Mouse (Mus musculus) urinary bladder, postnatal 14 days (tissue): Measurements from ENCODE around the gene Ctsw.
A peak's percentile ranks its signal among the peaks of the same experiment; 100 is the strongest.

Experiments
- DNase-seq: peaks from one replicate; pipeline ENCODE4 v3.0.0; 2021; ENCODE audit warnings: low spot score

Ctsw gene

GRCm38 (mm10) chr19:5463212-5463611, 5.1 kb downstream of the Ctsw start:
- DNase-seq: no peak

DNA sequence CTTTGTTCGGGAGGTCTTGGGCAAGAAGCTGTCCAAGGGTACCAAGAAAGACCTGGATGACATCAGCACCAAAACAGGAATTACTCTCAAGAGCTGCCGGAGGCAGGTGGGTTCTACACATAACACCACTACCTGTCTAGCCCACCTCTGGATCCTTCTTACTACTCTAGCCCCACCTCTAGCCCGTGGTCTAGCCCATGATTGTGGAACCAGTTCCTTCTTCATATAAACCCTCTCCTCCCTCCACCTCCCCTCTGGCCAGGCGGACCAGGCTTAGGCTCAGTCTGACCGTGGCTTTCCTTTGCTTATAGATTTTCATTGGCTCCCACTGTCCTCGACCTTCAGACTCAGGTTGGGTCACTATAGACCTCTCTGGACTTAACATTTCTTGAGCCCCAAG, 6.9 kb downstream of the Ctsw start:
- DNase-seq: no peak

GRCm38 (mm10) chr19:5460465-5460911, 7.8 kb downstream of the Ctsw start, which contains the start of gene Fibp:
Fibp (plus strand) TSS chr19:5460615.
- DNase-seq: peak; percentile 91

- no peak for DNase-seq
Measured at GRCm38 (mm10) chr19:5459896-5460295, 8.4 kb downstream of the Ctsw start.

GRCm38 (mm10) chr19:5459019-5459418, 9.3 kb downstream of the Ctsw start:
- DNase-seq: no peak

- no peak for DNase-seq
Measured at GRCm38 (mm10) chr19:5457746-5458442, 10.4 kb downstream of the Ctsw start, which contains the start of gene Ccdc85b. Ccdc85b (minus strand) TSS chr19:5457894.

- DNase-seq: peak; percentile 95
Measured at GRCm38 (mm10) chr19:5456922-5457745, 11.2 kb downstream of the Ctsw start.

DNA sequence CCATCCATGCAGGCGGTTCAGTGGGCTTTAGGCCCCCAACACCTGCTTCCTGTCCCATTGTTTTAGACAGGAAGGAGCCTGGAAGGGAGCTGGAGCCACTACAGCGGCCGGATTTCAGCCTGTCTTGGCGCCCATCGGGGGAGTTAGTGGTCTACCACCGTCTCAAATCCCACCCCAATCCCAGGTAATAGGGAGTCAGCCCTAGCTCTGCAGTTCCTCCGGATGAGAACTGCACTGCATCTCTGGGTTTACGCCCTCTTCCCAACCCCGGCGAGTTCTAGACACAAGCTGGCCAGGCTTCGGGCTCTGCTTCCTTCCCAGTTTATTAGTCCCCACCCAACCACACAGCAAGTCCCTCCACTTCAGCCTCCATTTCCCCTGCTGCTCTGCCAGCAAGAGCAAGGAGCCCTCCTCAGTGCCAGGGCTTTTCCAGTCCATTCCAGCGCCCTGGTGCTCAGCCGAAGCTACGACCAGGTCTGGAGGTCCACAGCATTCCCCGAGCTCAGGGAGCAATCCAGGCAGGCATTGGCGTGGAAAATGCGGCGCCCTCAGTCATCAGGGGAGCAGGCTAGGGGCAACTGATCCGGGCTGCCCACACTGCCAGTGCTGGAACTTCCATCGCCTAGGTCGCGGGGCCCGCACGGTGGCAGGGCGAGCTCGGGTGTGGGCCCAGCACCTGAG, 11.9 kb downstream of the Ctsw start:
- no peak for DNase-seq

DNA sequence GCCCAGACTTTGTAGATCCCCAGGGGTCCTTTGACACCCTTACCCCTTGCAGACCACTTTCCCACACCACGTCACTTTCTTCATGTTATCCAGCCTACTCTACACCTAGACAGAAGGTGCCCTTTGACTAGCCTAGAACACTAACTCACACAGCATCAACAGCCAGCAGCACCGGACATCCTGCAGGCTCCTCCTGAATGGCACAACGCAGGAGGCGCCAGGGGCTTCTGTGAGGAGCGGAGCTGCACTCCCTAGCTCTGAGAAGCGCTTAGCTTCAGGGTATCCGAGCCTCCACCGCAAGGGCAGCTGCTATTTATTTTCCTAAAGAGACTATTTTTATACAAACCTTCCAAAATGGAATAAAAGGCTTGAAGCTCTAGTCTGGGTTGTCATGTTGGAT, 12.7 kb downstream of the Ctsw start:
- no peak for DNase-seq

DNA sequence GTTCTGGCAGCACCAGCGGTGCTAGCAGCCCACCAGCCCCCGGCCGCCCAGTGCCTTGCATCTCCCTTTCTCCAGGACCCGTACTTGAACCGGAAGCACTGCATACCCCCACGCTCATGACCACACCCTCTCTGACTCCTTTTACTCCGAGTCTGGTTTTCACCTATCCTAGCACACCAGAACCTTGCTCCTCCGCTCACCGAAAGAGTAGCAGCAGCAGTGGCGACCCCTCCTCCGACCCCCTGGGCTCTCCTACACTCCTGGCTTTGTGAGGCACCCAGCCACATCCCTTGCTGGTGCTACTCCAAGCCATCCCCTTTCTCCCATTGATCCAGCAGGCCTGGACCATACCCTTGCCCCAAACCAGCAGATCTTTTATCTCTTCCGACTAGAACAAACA, 13.3 kb downstream of the Ctsw start:
- no peak for DNase-seq

GRCm38 (mm10) chr19:5451766-5452165, 16.5 kb downstream of the Ctsw start:
- no peak for DNase-seq

DNA sequence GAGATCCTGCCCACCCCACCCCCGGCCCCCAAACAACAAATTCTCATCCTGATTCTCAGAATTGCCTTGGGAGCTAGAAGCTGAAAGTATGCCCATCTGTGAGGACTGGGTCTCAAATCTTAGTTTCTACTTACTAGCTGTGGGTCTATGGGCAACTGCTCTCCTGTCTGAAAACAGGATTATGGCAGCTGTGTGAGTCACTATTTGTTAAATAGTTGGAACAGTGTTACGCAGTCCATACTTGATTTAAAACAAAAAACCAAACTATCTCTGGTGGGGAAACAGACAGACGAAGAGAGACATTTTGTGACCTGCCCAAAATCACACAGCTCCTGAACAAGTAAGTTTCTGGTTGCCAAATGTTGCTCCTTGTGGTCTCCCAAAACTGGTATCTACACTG, 18.6 kb downstream of the Ctsw start:
- no peak for DNase-seq

DNA sequence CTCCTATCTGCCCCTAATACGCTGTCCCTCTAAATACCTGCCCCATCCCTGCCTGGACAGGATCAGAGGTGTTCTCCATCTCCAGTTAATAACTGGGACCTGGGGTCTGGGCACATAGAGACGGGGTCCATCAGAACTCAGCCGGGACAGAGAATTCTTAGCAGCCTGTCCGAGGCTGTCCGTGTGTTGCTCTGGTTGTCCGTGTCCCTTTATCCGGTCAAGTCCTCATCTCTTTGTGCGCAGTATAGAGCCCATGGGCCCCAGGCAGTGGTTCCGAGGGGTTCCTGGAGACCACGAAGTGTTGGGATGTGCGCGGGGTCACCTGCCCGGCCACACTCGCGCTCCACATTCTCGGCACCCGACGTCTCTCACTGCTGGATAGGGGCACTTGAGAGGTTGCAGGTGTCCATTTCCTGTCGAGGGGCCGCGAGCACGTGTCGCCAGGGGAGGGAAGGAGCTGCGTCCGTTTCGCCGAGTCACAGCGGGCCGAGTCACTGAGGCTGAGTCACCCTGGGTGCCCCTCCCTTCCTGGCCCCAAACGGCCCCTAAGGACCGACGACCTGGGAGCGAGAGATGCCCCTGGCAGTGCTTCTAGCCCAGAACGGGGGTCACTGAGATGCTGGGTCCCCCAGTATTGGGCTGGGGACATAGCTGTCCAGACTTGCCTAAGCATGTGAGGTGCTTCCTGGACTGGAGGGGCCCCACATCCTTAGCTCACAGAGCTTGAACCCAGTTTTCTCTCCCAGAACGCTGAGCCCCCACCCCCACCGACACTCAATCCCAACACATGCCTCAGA, 19.8 kb downstream of the Ctsw start:
- DNase-seq: no peak

- DNase-seq: peak; percentile 80
Measured at GRCm38 (mm10) chr19:5447515-5448353, 20.6 kb downstream of the Ctsw start, which contains the start of gene Fosl1. Fosl1 (plus strand) TSS chr19:5447547.

DNA sequence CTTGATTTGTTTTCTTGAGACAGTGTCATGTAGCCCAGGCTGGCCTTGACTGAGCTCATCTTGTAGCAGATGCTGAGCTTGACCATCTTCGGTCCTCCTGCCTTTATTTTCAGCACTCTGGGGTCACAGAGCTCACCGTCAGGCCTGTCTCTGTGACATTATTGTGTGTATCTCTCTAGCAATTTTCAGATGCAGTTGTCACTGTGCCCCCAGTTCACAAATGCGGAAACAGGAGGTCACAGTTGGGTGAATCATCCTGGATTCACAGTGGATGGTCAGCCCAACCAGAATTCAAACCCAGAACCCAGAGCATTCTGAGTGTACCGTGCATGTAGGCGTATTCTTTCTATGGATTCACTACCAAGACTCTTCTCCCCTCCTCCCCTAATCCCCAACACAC, 22.6 kb downstream of the Ctsw start:
- no peak for DNase-seq

GRCm38 (mm10) chr19:5444954-5445353, 23.4 kb downstream of the Ctsw start:
- no peak for DNase-seq

GRCm38 (mm10) chr19:5444371-5444908, 23.9 kb downstream of the Ctsw start:
- no peak for DNase-seq

- no peak for DNase-seq
Measured at GRCm38 (mm10) chr19:5433951-5434350, 34.4 kb downstream of the Ctsw start.

- DNase-seq: peak; percentile 58
Measured at GRCm38 (mm10) chr19:5432992-5433852, 35.1 kb downstream of the Ctsw start.
